Mouse (Mus musculus): ENCODE measurements around the gene Tgfbr3. TPM values are rescaled to one million over a fixed set of nuclear protein-coding genes. Genes with fewer than 3 reads are reported as not detected.

Tgfbr3 gene
- polyA plus RNA-seq, 1 experiment = 0.71 TPM

DNA sequence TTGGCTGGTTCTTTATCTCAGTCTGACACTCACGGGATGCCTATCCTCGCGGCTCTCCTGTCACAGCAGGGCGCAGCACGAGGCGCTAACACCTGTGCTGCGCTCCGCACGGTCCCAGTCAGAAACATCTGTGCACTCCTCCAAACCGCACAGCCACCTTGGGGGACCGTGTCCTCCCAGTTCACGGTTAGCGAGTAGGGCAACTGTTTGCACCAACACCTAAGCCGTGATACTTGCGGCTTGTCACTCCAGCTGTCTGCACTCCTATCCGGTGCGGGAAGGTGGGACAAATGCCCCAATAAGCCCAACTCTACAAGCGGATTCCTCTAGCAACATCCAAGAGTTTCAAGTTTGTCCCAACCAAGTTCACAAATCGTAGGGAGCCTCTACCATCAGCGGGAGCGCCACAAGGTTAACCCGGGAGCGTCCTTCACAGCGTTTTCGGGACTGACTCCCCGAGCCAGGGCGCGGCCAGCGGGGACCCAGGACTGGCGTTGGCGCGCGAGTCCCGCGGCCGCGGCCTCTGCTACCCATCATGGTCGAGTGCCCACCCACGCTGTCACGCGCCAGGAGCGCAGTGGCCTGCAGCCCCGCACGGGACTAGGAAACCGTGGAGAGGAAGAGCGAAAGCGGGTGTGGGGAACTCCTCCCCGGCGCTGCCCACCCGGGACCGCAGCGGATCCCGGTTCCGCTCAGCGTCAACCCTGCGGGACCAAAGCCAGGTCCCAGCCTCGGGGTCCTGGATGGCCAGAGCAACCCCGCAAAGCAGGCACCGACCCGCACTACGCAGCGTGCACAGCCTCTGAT lies 799 bp downstream of the Tgfbr3 start:
- peak overlapping the region; percentile 22 for H3K4me3 ChIP-seq
- TF ChIP-seq TCF12 (IDR thresholded peaks at IDR 0.05; ENCODE audit: insufficient read depth, poor library complexity, severe bottlenecking) = no peak
- no peak for TF ChIP-seq USF1 (IDR thresholded peaks at IDR 0.05; ENCODE audit: low read depth)
- no peak for TF ChIP-seq SRF (IDR thresholded peaks at IDR 0.05; ENCODE audit: control insufficient read depth, insufficient read length, low read depth)
- TF ChIP-seq MAX (IDR thresholded peaks at IDR 0.05; ENCODE audit: low read depth) = no peak
- TF ChIP-seq E2F4 (IDR thresholded peaks at IDR 0.05; ENCODE audit: insufficient read depth) = no peak
- TF ChIP-seq REST (IDR thresholded peaks at IDR 0.05; ENCODE audit: insufficient read depth, insufficient read length) = no peak
- TF ChIP-seq CEBPB (IDR thresholded peaks at IDR 0.05; ENCODE audit: insufficient read depth, poor library complexity, severe bottlenecking) = no peak
- no peak for TF ChIP-seq POLR2AphosphoS2 (IDR thresholded peaks at IDR 0.05; ENCODE audit: insufficient read length, low read depth)
- TF ChIP-seq MYOG (IDR thresholded peaks at IDR 0.05; ENCODE audit: control insufficient read depth in 1 of 3, insufficient read depth in 1 of 3, insufficient read length in 2 of 3, low read depth in 2 of 3) = no peak
- no peak for TF ChIP-seq POLR2A (IDR thresholded peaks at IDR 0.05; ENCODE audit: insufficient read length, low read depth)
- no peak for TF ChIP-seq MYOD1 (IDR thresholded peaks at IDR 0.05; ENCODE audit: control insufficient read depth in 1 of 3, insufficient read length in 2 of 3, low read depth in 2 of 3)

DNA sequence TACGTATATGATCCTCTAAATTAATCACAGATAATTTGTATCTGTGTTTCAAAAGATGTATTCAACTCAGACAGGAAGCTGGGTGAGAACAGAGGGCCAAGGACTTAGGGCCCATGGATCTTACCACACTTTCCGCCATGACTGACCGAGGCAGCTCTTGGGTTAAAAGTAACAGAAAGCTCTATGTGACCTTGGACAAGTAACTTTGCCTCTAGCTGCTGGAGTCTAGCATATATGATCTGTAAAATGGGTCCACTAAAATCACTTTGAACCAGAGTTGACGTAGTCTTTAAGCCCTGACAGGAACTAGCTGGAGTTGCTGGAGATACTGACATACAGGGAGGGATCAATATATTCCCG lies 1.5 kb downstream of the Tgfbr3 start:
- no peaks in the 10 kb centered on the region for H3K79me2 ChIP-seq (ENCODE audit: control insufficient read depth, insufficient read depth)
- no peak for TF ChIP-seq TCF12 (IDR thresholded peaks at IDR 0.05; ENCODE audit: insufficient read depth, poor library complexity, severe bottlenecking)
- no peak for TF ChIP-seq POLR2A (IDR thresholded peaks at IDR 0.05; ENCODE audit: insufficient read length, low read depth)
- no peak for TF ChIP-seq USF1 (IDR thresholded peaks at IDR 0.05; ENCODE audit: low read depth)
- TF ChIP-seq REST (IDR thresholded peaks at IDR 0.05; ENCODE audit: insufficient read depth, insufficient read length) = no peak
- no peak for TF ChIP-seq MAX (IDR thresholded peaks at IDR 0.05; ENCODE audit: low read depth)
- no peak for TF ChIP-seq TCF3 (IDR thresholded peaks at IDR 0.05; ENCODE audit: insufficient read length, low read depth)
- no peak for TF ChIP-seq CEBPB (IDR thresholded peaks at IDR 0.05; ENCODE audit: insufficient read depth, poor library complexity, severe bottlenecking)
- no peak for TF ChIP-seq E2F4 (IDR thresholded peaks at IDR 0.05; ENCODE audit: insufficient read depth)
- no peak for TF ChIP-seq MYOG (IDR thresholded peaks at IDR 0.05; ENCODE audit: control insufficient read depth in 1 of 3, insufficient read depth in 1 of 3, insufficient read length in 2 of 3, low read depth in 2 of 3)
- no peak for TF ChIP-seq POLR2AphosphoS2 (IDR thresholded peaks at IDR 0.05; ENCODE audit: insufficient read length, low read depth)
- no peak for TF ChIP-seq MYOD1 (IDR thresholded peaks at IDR 0.05; ENCODE audit: control insufficient read depth in 1 of 3, insufficient read length in 2 of 3, low read depth in 2 of 3)
- TF ChIP-seq SRF (IDR thresholded peaks at IDR 0.05; ENCODE audit: control insufficient read depth, insufficient read length, low read depth) = no peak
- no peak overlapping the region for H3K4me3 ChIP-seq
- H3K36me3 ChIP-seq (ENCODE audit: control insufficient read depth, insufficient read depth) = no peaks in the 10 kb centered on the region
- H3K4me2 ChIP-seq (ENCODE audit: low read depth) = no peak overlapping the region
- H3K27me3 ChIP-seq (ENCODE audit: control insufficient read depth, insufficient read depth, insufficient read length) = peaks cover 22% of the 10 kb centered on the region
- no peak overlapping the region for H3ac ChIP-seq (ENCODE audit: control insufficient read depth, insufficient read length)

More for the DNA sequence above, 799 bp downstream of the Tgfbr3 start:
- peaks cover 18% of the 10 kb centered on the region for H3K27me3 ChIP-seq (ENCODE audit: control insufficient read depth, insufficient read depth, insufficient read length)
- H3ac ChIP-seq (ENCODE audit: control insufficient read depth, insufficient read length) = no peak overlapping the region
- no peaks in the 10 kb centered on the region for H3K36me3 ChIP-seq (ENCODE audit: control insufficient read depth, insufficient read depth)
- H3K79me2 ChIP-seq (ENCODE audit: control insufficient read depth, insufficient read depth) = no peaks in the 10 kb centered on the region
- peak overlapping the region; percentile 65 for H3K4me2 ChIP-seq (ENCODE audit: low read depth)

DNA sequence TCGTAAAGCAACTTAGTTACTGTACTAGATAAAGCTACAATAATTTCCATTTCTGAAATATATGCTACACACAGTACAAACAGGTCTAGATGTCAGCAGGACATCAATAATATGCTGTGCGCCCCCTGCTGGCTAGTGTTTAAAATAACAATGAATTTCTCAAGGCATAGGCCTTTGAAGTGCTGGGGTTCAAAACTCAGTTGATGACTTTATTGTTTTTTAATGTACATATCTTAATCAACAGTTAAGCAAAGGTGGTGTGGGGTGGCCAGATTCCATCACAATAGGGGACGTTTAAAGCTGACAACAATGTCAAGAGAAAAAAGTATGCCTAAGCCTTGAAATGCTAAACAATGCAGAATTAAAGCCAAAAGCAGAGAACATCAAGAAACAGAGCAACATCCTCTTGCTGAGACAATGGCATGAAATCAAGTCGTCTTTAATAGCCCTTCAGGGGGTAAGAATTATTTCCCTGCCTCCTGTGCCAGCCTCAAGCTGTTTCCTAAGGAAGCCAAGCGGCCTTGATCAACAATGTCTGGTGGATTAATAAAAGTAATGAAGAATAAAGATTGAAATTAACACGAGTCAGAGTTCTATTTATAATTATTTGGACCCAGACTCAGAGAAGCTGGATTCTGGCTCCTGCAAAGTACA lies 2.0 kb downstream of the Tgfbr3 start:
- TF ChIP-seq POLR2A (IDR thresholded peaks at IDR 0.05; ENCODE audit: insufficient read length, low read depth) (no peak), MYOD1 (IDR thresholded peaks at IDR 0.05; ENCODE audit: control insufficient read depth in 1 of 3, insufficient read length in 2 of 3, low read depth in 2 of 3) (no peak), E2F4 (IDR thresholded peaks at IDR 0.05; ENCODE audit: insufficient read depth) (no peak), SRF (IDR thresholded peaks at IDR 0.05; ENCODE audit: control insufficient read depth, insufficient read length, low read depth) (no peak), USF1 (IDR thresholded peaks at IDR 0.05; ENCODE audit: low read depth) (no peak), MAX (IDR thresholded peaks at IDR 0.05; ENCODE audit: low read depth) (no peak), MYOG (IDR thresholded peaks at IDR 0.05; ENCODE audit: control insufficient read depth in 1 of 3, insufficient read depth in 1 of 3, insufficient read length in 2 of 3, low read depth in 2 of 3) (no peak), POLR2AphosphoS2 (IDR thresholded peaks at IDR 0.05; ENCODE audit: insufficient read length, low read depth) (no peak), TCF3 (IDR thresholded peaks at IDR 0.05; ENCODE audit: insufficient read length, low read depth) (no peak), REST (IDR thresholded peaks at IDR 0.05; ENCODE audit: insufficient read depth, insufficient read length) (no peak), CEBPB (IDR thresholded peaks at IDR 0.05; ENCODE audit: insufficient read depth, poor library complexity, severe bottlenecking) (no peak), TCF12 (IDR thresholded peaks at IDR 0.05; ENCODE audit: insufficient read depth, poor library complexity, severe bottlenecking) (no peak)
- Histone ChIP-seq H3ac (ENCODE audit: control insufficient read depth, insufficient read length) (no peak overlapping the region), H3K79me2 (ENCODE audit: control insufficient read depth, insufficient read depth) (no peaks in the 10 kb centered on the region), H3K4me3 (no peak overlapping the region), H3K36me3 (ENCODE audit: control insufficient read depth, insufficient read depth) (no peaks in the 10 kb centered on the region), H3K27me3 (ENCODE audit: control insufficient read depth, insufficient read depth, insufficient read length) (peaks cover 22% of the 10 kb centered on the region), H3K4me2 (ENCODE audit: low read depth) (no peak overlapping the region)

DNA sequence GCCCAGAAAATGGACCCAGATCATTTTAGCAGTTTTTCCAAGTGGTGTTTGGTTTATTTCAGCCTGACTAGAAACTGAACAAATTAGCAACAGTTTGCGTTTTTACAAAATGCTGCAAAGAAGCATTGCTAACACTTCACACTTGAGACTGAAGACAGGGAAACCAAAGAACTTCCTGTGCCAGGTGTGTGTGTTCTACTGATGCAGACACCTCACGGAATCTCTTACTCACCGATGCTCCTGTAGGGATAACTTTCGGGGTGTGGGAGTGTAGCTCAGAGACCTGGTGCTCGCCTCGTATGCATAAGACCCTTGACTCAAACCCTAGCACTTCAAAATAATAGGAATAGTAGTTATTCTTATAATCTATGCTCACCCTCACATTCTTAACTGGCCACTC lies 3.9 kb downstream of the Tgfbr3 start:
- no peak overlapping the region for H3ac ChIP-seq (ENCODE audit: control insufficient read depth, insufficient read length)
- no peak overlapping the region for H3K4me2 ChIP-seq (ENCODE audit: low read depth)
- peaks cover 22% of the 10 kb centered on the region for H3K27me3 ChIP-seq (ENCODE audit: control insufficient read depth, insufficient read depth, insufficient read length)
- H3K36me3 ChIP-seq (ENCODE audit: control insufficient read depth, insufficient read depth) = no peaks in the 10 kb centered on the region
- no peak overlapping the region for H3K4me3 ChIP-seq
- H3K79me2 ChIP-seq (ENCODE audit: control insufficient read depth, insufficient read depth) = no peaks in the 10 kb centered on the region
- TF ChIP-seq E2F4 (IDR thresholded peaks at IDR 0.05; ENCODE audit: insufficient read depth) = no peak
- no peak for TF ChIP-seq USF1 (IDR thresholded peaks at IDR 0.05; ENCODE audit: low read depth)
- no peak for TF ChIP-seq SRF (IDR thresholded peaks at IDR 0.05; ENCODE audit: control insufficient read depth, insufficient read length, low read depth)
- no peak for TF ChIP-seq MAX (IDR thresholded peaks at IDR 0.05; ENCODE audit: low read depth)
- no peak for TF ChIP-seq POLR2A (IDR thresholded peaks at IDR 0.05; ENCODE audit: insufficient read length, low read depth)
- no peak for TF ChIP-seq POLR2AphosphoS2 (IDR thresholded peaks at IDR 0.05; ENCODE audit: insufficient read length, low read depth)
- no peak for TF ChIP-seq TCF12 (IDR thresholded peaks at IDR 0.05; ENCODE audit: insufficient read depth, poor library complexity, severe bottlenecking)
- TF ChIP-seq REST (IDR thresholded peaks at IDR 0.05; ENCODE audit: insufficient read depth, insufficient read length) = no peak
- no peak for TF ChIP-seq MYOG (IDR thresholded peaks at IDR 0.05; ENCODE audit: control insufficient read depth in 1 of 3, insufficient read depth in 1 of 3, insufficient read length in 2 of 3, low read depth in 2 of 3)
- TF ChIP-seq MYOD1 (IDR thresholded peaks at IDR 0.05; ENCODE audit: control insufficient read depth in 1 of 3, insufficient read length in 2 of 3, low read depth in 2 of 3) = no peak
- no peak for TF ChIP-seq CEBPB (IDR thresholded peaks at IDR 0.05; ENCODE audit: insufficient read depth, poor library complexity, severe bottlenecking)
- no peak for TF ChIP-seq TCF3 (IDR thresholded peaks at IDR 0.05; ENCODE audit: insufficient read length, low read depth)

Data from myocyte (in vitro differentiated cells).